Mouse (Mus musculus): ENCODE measurements around the gene Nfat5. TPM values are rescaled to one million over a fixed set of nuclear protein-coding genes. Genes with fewer than 3 reads are reported as not detected.

Gene Nfat5
- polyA plus RNA-seq, 1 experiment from 2014 or later, result 13.0 TPM

DNA sequence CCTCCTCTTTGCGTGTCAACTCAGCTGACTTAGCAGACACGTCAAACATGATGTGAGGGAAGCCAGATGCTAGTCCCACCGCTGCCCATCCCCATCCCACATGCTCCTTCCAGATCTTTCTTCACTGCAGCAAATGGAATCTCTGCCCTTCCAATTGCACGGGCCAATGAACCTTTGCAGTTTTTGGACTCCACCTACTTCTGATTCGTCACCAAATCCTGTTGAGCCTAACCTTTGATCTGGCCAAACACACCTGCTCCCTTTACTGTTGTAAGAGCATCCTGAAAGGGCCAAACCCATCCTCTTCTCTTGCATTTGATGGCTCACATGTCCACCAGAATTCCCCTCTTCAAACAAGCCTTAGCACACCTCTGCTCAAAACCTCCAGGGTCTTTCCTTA, 91.4 kb downstream of the Nfat5 start:
- no peak overlapping the region for H3K4me2 ChIP-seq (ENCODE audit: low read depth, severe bottlenecking)
- ATAC-seq (ENCODE audit: insufficient number of reproducible peaks, low FRiP score, low TSS enrichment, low read depth) (no peak), DNase-seq (ENCODE audit: low spot score) (no peak)
- no peaks in the 10 kb centered on the region for H3K9me3 ChIP-seq (ENCODE audit: control insufficient read depth, low read length)
- no peak overlapping the region for H3K9ac ChIP-seq (ENCODE audit: low read length)
- no peak overlapping the region for H3K27ac ChIP-seq (replicated peaks; ENCODE audit: low read depth, low read length)
- 0 out of 2 replicates have a peak, but pooled peaks cover 3% of the 10 kb centered on the region for H3K36me3 ChIP-seq (ENCODE audit: control insufficient read depth, insufficient read depth, low read length)
- no peaks in the 10 kb centered on the region; the same call in 1 of the 2 replicates for H3K4me1 ChIP-seq (ENCODE audit: control insufficient read depth, insufficient read depth, low read length)
- H3K27me3 ChIP-seq (ENCODE audit: control insufficient read depth, insufficient read depth, low read length), result no peaks in the 10 kb centered on the region
- no peak overlapping the region for H3K4me3 ChIP-seq (ENCODE audit: low read depth, low read length)
- 62% methylated on average over 5 of the region's 5 CpGs for WGBS

DNA sequence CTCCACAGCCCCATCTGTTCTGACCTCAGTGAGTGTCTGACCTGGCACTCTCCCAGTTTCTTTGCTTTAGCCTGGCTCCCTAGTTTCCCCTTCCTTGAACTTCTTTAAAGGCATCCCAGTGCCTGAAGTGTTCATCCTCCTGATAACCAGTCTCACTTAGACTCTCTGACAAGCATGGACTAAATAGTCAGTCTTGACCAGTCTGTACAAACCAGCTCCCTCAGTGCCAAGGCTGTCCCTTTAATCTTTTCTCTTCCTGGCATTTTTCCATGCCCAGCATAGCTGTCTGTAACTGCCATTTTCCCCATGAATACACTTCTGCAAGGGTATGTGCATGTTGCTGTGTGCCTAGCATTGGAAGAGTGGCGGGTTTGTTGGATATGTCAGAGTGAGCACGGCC, 91.8 kb downstream of the Nfat5 start:
- WGBS, result 96% methylated on average over 2 of the region's 2 CpGs
- H3K4me2 ChIP-seq (ENCODE audit: low read depth, severe bottlenecking), result no peak overlapping the region
- no peak for ATAC-seq (ENCODE audit: insufficient number of reproducible peaks, low FRiP score, low TSS enrichment, low read depth)
- no peaks in the 10 kb centered on the region for H3K27me3 ChIP-seq (ENCODE audit: control insufficient read depth, insufficient read depth, low read length)
- no peak overlapping the region for H3K4me3 ChIP-seq (ENCODE audit: low read depth, low read length)
- no peak overlapping the region for H3K27ac ChIP-seq (replicated peaks; ENCODE audit: low read depth, low read length)
- no peak for DNase-seq (ENCODE audit: low spot score)
- 0 out of 2 replicates have a peak, but pooled peaks cover 1% of the 10 kb centered on the region for H3K36me3 ChIP-seq (ENCODE audit: control insufficient read depth, insufficient read depth, low read length)
- no peaks in the 10 kb centered on the region; the same call in 1 of the 2 replicates for H3K4me1 ChIP-seq (ENCODE audit: control insufficient read depth, insufficient read depth, low read length)
- H3K9me3 ChIP-seq (ENCODE audit: control insufficient read depth, low read length), result no peaks in the 10 kb centered on the region
- no peak overlapping the region for H3K9ac ChIP-seq (ENCODE audit: low read length)

DNA sequence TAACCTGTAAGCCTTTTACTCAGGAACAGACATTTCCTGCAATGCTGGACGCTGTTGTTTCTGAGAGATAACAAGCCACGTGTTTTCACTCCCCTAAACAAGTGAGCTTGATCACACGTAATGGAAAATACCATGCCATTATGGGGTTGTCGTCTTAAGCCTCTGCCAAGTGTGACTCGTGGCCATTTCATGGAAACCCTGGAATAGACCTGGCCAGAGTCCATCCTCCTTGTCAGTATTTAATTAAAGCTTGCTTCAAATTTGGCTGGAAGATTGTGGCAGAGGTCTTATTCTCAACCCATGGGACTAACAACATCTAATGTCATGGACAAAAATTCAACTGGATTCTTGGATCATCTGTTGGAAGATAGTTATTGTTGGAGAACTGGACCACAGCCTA, 92.9 kb downstream of the Nfat5 start:
- DNase-seq (ENCODE audit: low spot score) (no peak), ATAC-seq (ENCODE audit: insufficient number of reproducible peaks, low FRiP score, low TSS enrichment, low read depth) (no peak)
- H3K4me3 ChIP-seq (ENCODE audit: low read depth, low read length), result no peak overlapping the region
- no peaks in the 10 kb centered on the region; the same call in 1 of the 2 replicates for H3K4me1 ChIP-seq (ENCODE audit: control insufficient read depth, insufficient read depth, low read length)
- no peaks in the 10 kb centered on the region for H3K36me3 ChIP-seq (ENCODE audit: control insufficient read depth, insufficient read depth, low read length)
- 58% methylated on average over 5 of the region's 5 CpGs for WGBS
- H3K27me3 ChIP-seq (ENCODE audit: control insufficient read depth, insufficient read depth, low read length), result no peaks in the 10 kb centered on the region
- no peak overlapping the region for H3K27ac ChIP-seq (replicated peaks; ENCODE audit: low read depth, low read length)
- H3K9me3 ChIP-seq (ENCODE audit: control insufficient read depth, low read length), result no peaks in the 10 kb centered on the region
- no peak overlapping the region for H3K4me2 ChIP-seq (ENCODE audit: low read depth, severe bottlenecking)
- no peak overlapping the region for H3K9ac ChIP-seq (ENCODE audit: low read length)

DNA sequence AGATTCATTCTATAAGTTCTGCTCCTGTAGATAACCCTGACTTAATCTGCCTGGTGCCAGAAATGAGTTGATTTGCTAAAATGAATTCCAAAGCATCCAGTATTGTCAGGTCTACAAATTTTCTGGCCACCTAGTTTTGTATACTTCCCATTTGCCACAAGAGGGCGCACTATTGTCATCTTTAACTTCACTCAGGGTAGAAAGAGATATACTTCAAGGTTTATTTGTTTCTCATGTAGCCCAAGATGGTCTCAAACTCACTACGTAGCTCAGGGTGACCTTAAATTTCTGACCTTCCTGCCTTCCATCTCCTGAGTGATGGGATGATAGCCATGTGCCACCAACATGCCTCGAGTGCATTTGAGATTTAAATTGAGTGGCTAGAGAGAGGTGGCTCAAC, 93.4 kb downstream of the Nfat5 start:
- no peak overlapping the region for H3K4me3 ChIP-seq (ENCODE audit: low read depth, low read length)
- H3K9ac ChIP-seq (ENCODE audit: low read length), result no peak overlapping the region
- DNase-seq (ENCODE audit: low spot score), result peak; percentile 52
- no peaks in the 10 kb centered on the region for H3K9me3 ChIP-seq (ENCODE audit: control insufficient read depth, low read length)
- no peak for ATAC-seq (ENCODE audit: insufficient number of reproducible peaks, low FRiP score, low TSS enrichment, low read depth)
- H3K4me2 ChIP-seq (ENCODE audit: low read depth, severe bottlenecking), result no peak overlapping the region
- WGBS, result 33% methylated on average over 3 of the region's 3 CpGs
- no peaks in the 10 kb centered on the region for H3K36me3 ChIP-seq (ENCODE audit: control insufficient read depth, insufficient read depth, low read length)
- no peaks in the 10 kb centered on the region for H3K27me3 ChIP-seq (ENCODE audit: control insufficient read depth, insufficient read depth, low read length)
- H3K27ac ChIP-seq (replicated peaks; ENCODE audit: low read depth, low read length), result no peak overlapping the region
- no peaks in the 10 kb centered on the region; the same call in 1 of the 2 replicates for H3K4me1 ChIP-seq (ENCODE audit: control insufficient read depth, insufficient read depth, low read length)

- H3K36me3 ChIP-seq (ENCODE audit: control insufficient read depth, insufficient read depth, low read length), result no peaks in the 10 kb centered on the region
- ATAC-seq (ENCODE audit: insufficient number of reproducible peaks, low FRiP score, low TSS enrichment, low read depth) (no peak), DNase-seq (ENCODE audit: low spot score) (peak; percentile 67)
- H3K9me3 ChIP-seq (ENCODE audit: control insufficient read depth, low read length), result no peaks in the 10 kb centered on the region
- no peak overlapping the region for H3K27ac ChIP-seq (replicated peaks; ENCODE audit: low read depth, low read length)
- 58% methylated on average over 5 of the region's 5 CpGs for WGBS
- no peak overlapping the region for H3K9ac ChIP-seq (ENCODE audit: low read length)
- no peaks in the 10 kb centered on the region for H3K27me3 ChIP-seq (ENCODE audit: control insufficient read depth, insufficient read depth, low read length)
- H3K4me1 ChIP-seq (ENCODE audit: control insufficient read depth, insufficient read depth, low read length), result no peaks in the 10 kb centered on the region; the same call in 1 of the 2 replicates
- H3K4me2 ChIP-seq (ENCODE audit: low read depth, severe bottlenecking), result no peak overlapping the region
- no peak overlapping the region for H3K4me3 ChIP-seq (ENCODE audit: low read depth, low read length)
These were observed 94.6 kb downstream of the Nfat5 start for GRCm38 (mm10) chr8:107387861-107388260.

- H3K9me3 ChIP-seq (ENCODE audit: control insufficient read depth, low read length), result no peaks in the 10 kb centered on the region
- no peaks in the 10 kb centered on the region for H3K36me3 ChIP-seq (ENCODE audit: control insufficient read depth, insufficient read depth, low read length)
- ATAC-seq (ENCODE audit: insufficient number of reproducible peaks, low FRiP score, low TSS enrichment, low read depth), result no peak
- H3K4me3 ChIP-seq (ENCODE audit: low read depth, low read length), result no peak overlapping the region
- no peak overlapping the region for H3K27ac ChIP-seq (replicated peaks; ENCODE audit: low read depth, low read length)
- H3K27me3 ChIP-seq (ENCODE audit: control insufficient read depth, insufficient read depth, low read length), result no peaks in the 10 kb centered on the region
- WGBS, result 92% methylated on average over 8 of the region's 8 CpGs
- no peak for DNase-seq (ENCODE audit: low spot score)
- no peaks in the 10 kb centered on the region; the same call in 1 of the 2 replicates for H3K4me1 ChIP-seq (ENCODE audit: control insufficient read depth, insufficient read depth, low read length)
- H3K4me2 ChIP-seq (ENCODE audit: low read depth, severe bottlenecking), result no peak overlapping the region
- no peak overlapping the region for H3K9ac ChIP-seq (ENCODE audit: low read length)
These were observed 96.3 kb downstream of the Nfat5 start for GRCm38 (mm10) chr8:107389557-107389956.

DNA sequence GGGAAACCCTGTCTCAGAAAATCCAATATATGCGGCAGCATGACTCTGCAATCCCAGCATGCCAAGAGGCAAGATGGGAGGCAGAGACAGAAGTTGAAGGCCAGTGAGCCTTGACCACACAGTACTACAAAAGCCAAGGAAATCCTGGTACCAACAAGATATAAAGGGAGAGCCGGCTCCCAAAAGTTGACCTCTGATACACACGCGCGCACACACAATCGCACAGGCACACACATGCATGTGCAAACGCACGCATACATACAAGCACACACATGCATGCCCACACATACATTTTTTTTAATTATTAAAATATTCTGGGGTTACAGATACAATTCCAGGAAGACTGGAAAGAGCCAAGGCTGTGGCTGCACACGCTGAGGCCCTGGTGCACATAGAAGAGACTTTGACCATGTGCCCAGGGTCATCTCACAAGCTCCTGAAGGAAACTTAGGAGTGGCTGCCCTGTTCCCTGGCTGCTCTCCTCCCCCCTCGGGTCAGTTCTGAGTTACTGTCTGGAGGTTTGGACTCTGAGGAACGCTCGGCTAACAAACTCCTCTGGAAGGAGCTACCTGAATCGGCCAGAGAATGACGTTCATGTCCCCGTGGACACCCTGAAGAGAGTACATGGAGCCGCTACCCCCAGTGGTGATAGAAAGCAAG, 97.3 kb downstream of the Nfat5 start:
- Histone ChIP-seq H3K27me3 (ENCODE audit: control insufficient read depth, insufficient read depth, low read length) (no peaks in the 10 kb centered on the region), H3K9ac (ENCODE audit: low read length) (no peak overlapping the region), H3K4me1 (ENCODE audit: control insufficient read depth, insufficient read depth, low read length) (no peaks in the 10 kb centered on the region; the same call in 1 of the 2 replicates), H3K36me3 (ENCODE audit: control insufficient read depth, insufficient read depth, low read length) (no peaks in the 10 kb centered on the region), H3K27ac (replicated peaks; ENCODE audit: low read depth, low read length) (no peak overlapping the region), H3K4me3 (ENCODE audit: low read depth, low read length) (no peak overlapping the region), H3K4me2 (ENCODE audit: low read depth, severe bottlenecking) (no peak overlapping the region), H3K9me3 (ENCODE audit: control insufficient read depth, low read length) (no peaks in the 10 kb centered on the region)
- no peak for DNase-seq (ENCODE audit: low spot score)
- no peak for ATAC-seq (ENCODE audit: insufficient number of reproducible peaks, low FRiP score, low TSS enrichment, low read depth)
- 91% methylated on average over 16 of the region's 16 CpGs for WGBS

DNA sequence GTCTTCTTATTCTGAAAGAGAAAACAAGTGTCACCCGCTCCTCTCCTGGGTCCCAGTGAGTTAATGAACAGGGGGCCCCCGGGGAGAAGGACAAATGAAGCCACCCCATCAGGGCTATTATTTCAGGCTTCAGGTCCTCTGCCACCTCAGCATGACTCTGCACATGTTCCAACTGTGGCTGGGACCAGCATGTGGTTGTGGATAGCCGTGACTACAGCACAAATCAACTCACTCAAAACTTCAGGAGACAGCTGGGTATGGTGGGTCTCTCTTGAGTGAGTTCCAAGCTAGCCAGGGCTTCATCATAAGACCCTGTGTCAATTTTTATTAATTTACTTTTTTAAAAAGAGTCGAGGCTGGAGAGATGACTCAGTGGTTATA, 97.9 kb downstream of the Nfat5 start:
- WGBS, result 75% methylated on average over 4 of the region's 4 CpGs
- H3K27me3 ChIP-seq (ENCODE audit: control insufficient read depth, insufficient read depth, low read length), result no peaks in the 10 kb centered on the region
- DNase-seq (ENCODE audit: low spot score) (no peak), ATAC-seq (ENCODE audit: insufficient number of reproducible peaks, low FRiP score, low TSS enrichment, low read depth) (no peak)
- no peak overlapping the region for H3K4me2 ChIP-seq (ENCODE audit: low read depth, severe bottlenecking)
- no peaks in the 10 kb centered on the region for H3K9me3 ChIP-seq (ENCODE audit: control insufficient read depth, low read length)
- no peaks in the 10 kb centered on the region for H3K36me3 ChIP-seq (ENCODE audit: control insufficient read depth, insufficient read depth, low read length)
- no peak overlapping the region for H3K9ac ChIP-seq (ENCODE audit: low read length)
- no peak overlapping the region for H3K27ac ChIP-seq (replicated peaks; ENCODE audit: low read depth, low read length)
- no peak overlapping the region for H3K4me3 ChIP-seq (ENCODE audit: low read depth, low read length)
- peaks cover 2% of the 10 kb centered on the region; the same call in 1 of the 2 replicates for H3K4me1 ChIP-seq (ENCODE audit: control insufficient read depth, insufficient read depth, low read length)

GRCm38 (mm10) chr8:107395397-107395796, 102.1 kb downstream of the Nfat5 start:
- Histone ChIP-seq H3K27me3 (ENCODE audit: control insufficient read depth, insufficient read depth, low read length) (no peaks in the 10 kb centered on the region), H3K27ac (replicated peaks; ENCODE audit: low read depth, low read length) (no peak overlapping the region), H3K36me3 (ENCODE audit: control insufficient read depth, insufficient read depth, low read length) (no peaks in the 10 kb centered on the region), H3K9me3 (ENCODE audit: control insufficient read depth, low read length) (no peaks in the 10 kb centered on the region), H3K9ac (ENCODE audit: low read length) (no peak overlapping the region), H3K4me2 (ENCODE audit: low read depth, severe bottlenecking) (no peak overlapping the region), H3K4me1 (ENCODE audit: control insufficient read depth, insufficient read depth, low read length) (peaks cover 14% of the 10 kb centered on the region), H3K4me3 (ENCODE audit: low read depth, low read length) (no peak overlapping the region)
- DNase-seq (ENCODE audit: low spot score) (no peak), ATAC-seq (ENCODE audit: insufficient number of reproducible peaks, low FRiP score, low TSS enrichment, low read depth) (no peak)

Data from limb, embryonic 11.5 days (tissue).